Mouse (Mus musculus) spleen, adult 2 months (tissue): ENCODE data around the gene Gprin3. TPM values are rescaled to one million over a fixed set of nuclear protein-coding genes. Genes with fewer than 3 reads are reported as not detected.

Experiments used
- DNase-seq, 2 experiments: peaks; one replicate each; pipeline versions ENCODE4 v3.0.0 to v3.0.0-alpha.2; 2012 to 2021; ENCODE audit warnings: low spot score in 2 of 2, low read depth in 1 of 2
- H3K27ac ChIP-seq: fragments of 200-500 bp; 2 replicates; pipeline ENCODE4 v1.5.1; 2012; ENCODE audit warnings: low read length, inconsistent platforms; ENCODE audit not compliant: insufficient read depth
- H3K27me3 ChIP-seq: fragments of 200-500 bp; 2 replicates; pipeline ENCODE4 v1.6.1; 2012; ENCODE audit warnings: mild to moderate bottlenecking, moderate library complexity, low read length, inconsistent platforms; ENCODE audit not compliant: control insufficient read depth, insufficient read depth
- H3K36me3 ChIP-seq: fragments of 200-500 bp; 2 replicates; pipeline ENCODE4 v1.6.1; 2012; ENCODE audit warnings: mild to moderate bottlenecking, low read length, inconsistent platforms; ENCODE audit not compliant: control insufficient read depth, insufficient read depth
- H3K4me1 ChIP-seq: fragments of 200-500 bp; 2 replicates; pipeline ENCODE4 v1.6.1; 2011; ENCODE audit warnings: inconsistent platforms; ENCODE audit not compliant: control insufficient read depth, insufficient read depth, insufficient read length
- H3K4me3 ChIP-seq: fragments of 200-500 bp; 2 replicates; pipeline ENCODE4 v1.5.1; 2011; ENCODE audit warnings: mild to moderate bottlenecking, inconsistent platforms; ENCODE audit not compliant: insufficient read depth, insufficient read length; ENCODE audit errors: extremely low read depth
- CTCF ChIP-seq: fragments of 200-500 bp; IDR thresholded peaks from 2 replicates; pipeline ENCODE4 v1.5.1; 2011; ENCODE audit warnings: mild to moderate bottlenecking, inconsistent platforms; ENCODE audit not compliant: insufficient read depth, insufficient read length, insufficient replicate concordance; ENCODE audit errors: extremely low read depth
- POLR2A ChIP-seq: fragments of 200-500 bp; IDR thresholded peaks from 2 replicates; pipeline ENCODE4 v1.6.1; 2011; ENCODE audit warnings: low read depth, low read length, inconsistent platforms
- WGBS: fragments of 180-500 bp; shearing (Covaris S2); methylation state at CpG from one replicate; pipeline ENCODE4 v1.1.7; 2018; 5-methylcytosine and 5-hydroxymethylcytosine counted together
- polyA plus RNA-seq: library from polyadenylated mRNA; depleted of rRNA; stranded (reverse); fragments of >200 nt; gene quantifications from 2 replicates; pipeline ENCODE4 v1.2.3, GENCODE M21; 2012

Gprin3 gene
- polyA plus RNA-seq, 1 experiment: 0.50 TPM

GRCm38 (mm10) chr6:59409001-59409700 is 16.9 kb downstream of the Gprin3 start:
- H3K4me1 ChIP-seq: peaks cover 2% of the 10 kb centered on the region; the same call in 1 of the 2 replicates
- TF ChIP-seq POLR2A (no peak), CTCF (no peak)
- H3K27ac ChIP-seq: no peak overlapping the region
- H3K36me3 ChIP-seq: no peaks in the 10 kb centered on the region
- no peak overlapping the region for H3K4me3 ChIP-seq
- DNase-seq: no peak
- WGBS: 87% methylated on average over 3 of the region's 3 CpGs
- no peaks in the 10 kb centered on the region for H3K27me3 ChIP-seq

GRCm38 (mm10) chr6:59407482-59407997 is 18.6 kb downstream of the Gprin3 start:
- no peak overlapping the region for H3K27ac ChIP-seq
- peaks cover 2% of the 10 kb centered on the region; the same call in 1 of the 2 replicates for H3K4me1 ChIP-seq
- H3K4me3 ChIP-seq: no peak overlapping the region
- TF ChIP-seq CTCF: no peak
- TF ChIP-seq POLR2A: no peak
- H3K27me3 ChIP-seq: no peaks in the 10 kb centered on the region
- no peaks in the 10 kb centered on the region for H3K36me3 ChIP-seq
- DNase-seq: no peak
- WGBS: 75% methylated on average over 4 of the region's 4 CpGs

DNA sequence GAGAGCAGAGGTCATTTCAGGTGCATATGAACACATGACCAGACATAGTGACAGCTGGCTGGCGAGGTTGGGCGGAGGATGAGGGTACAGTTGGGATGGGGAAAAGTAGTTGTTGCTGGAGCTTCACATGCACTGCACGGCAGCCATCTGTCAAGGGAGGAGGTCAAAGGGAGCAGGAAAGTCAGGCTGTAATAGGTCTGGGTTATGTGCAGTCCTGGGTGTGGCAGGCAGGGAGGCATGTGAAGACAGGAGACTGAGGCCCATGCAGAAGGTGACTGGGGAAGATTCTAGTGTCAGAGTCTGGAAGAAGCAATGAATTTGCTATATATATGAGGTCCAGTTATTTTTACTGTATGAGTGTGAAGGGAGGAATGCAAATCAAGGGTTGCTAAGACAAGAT is 35.9 kb downstream of the Gprin3 start:
- no peak for TF ChIP-seq POLR2A
- TF ChIP-seq CTCF: no peak

GRCm38 (mm10) chr6:59365300-59365699 is 60.8 kb downstream of the Gprin3 start:
- DNase-seq: no peak
- H3K27ac ChIP-seq: no peak overlapping the region
- no peaks in the 10 kb centered on the region for H3K4me1 ChIP-seq
- H3K36me3 ChIP-seq: no peaks in the 10 kb centered on the region
- no peak overlapping the region for H3K4me3 ChIP-seq
- TF ChIP-seq POLR2A (no peak), CTCF (no peak)
- no peaks in the 10 kb centered on the region for H3K27me3 ChIP-seq

More for the DNA sequence above, 35.9 kb downstream of the Gprin3 start:
- WGBS: 93% methylated on average over 3 of the region's 3 CpGs
- Histone ChIP-seq H3K27me3 (no peaks in the 10 kb centered on the region), H3K4me1 (no peaks in the 10 kb centered on the region), H3K36me3 (no peaks in the 10 kb centered on the region), H3K27ac (no peak overlapping the region), H3K4me3 (no peak overlapping the region)
- no peak for DNase-seq

- H3K27me3 ChIP-seq: no peaks in the 10 kb centered on the region
- TF ChIP-seq POLR2A (no peak), CTCF (no peak)
- no peaks in the 10 kb centered on the region for H3K4me1 ChIP-seq
- no peak overlapping the region for H3K4me3 ChIP-seq
- no peaks in the 10 kb centered on the region for H3K36me3 ChIP-seq
- no peak for DNase-seq
- H3K27ac ChIP-seq: no peak overlapping the region
- WGBS: 87% methylated on average over 2 of the region's 2 CpGs
Observed at GRCm38 (mm10) chr6:59363282-59363681, 62.8 kb downstream of the Gprin3 start.

GRCm38 (mm10) chr6:59354943-59355342 is 71.2 kb downstream of the Gprin3 start:
- Histone ChIP-seq H3K4me3 (no peak overlapping the region), H3K27ac (no peak overlapping the region), H3K27me3 (no peaks in the 10 kb centered on the region), H3K4me1 (no peaks in the 10 kb centered on the region), H3K36me3 (no peaks in the 10 kb centered on the region)
- 90% methylated on average over 7 of the region's 7 CpGs for WGBS
- DNase-seq: no peak
- TF ChIP-seq POLR2A (no peak), CTCF (no peak)

DNA sequence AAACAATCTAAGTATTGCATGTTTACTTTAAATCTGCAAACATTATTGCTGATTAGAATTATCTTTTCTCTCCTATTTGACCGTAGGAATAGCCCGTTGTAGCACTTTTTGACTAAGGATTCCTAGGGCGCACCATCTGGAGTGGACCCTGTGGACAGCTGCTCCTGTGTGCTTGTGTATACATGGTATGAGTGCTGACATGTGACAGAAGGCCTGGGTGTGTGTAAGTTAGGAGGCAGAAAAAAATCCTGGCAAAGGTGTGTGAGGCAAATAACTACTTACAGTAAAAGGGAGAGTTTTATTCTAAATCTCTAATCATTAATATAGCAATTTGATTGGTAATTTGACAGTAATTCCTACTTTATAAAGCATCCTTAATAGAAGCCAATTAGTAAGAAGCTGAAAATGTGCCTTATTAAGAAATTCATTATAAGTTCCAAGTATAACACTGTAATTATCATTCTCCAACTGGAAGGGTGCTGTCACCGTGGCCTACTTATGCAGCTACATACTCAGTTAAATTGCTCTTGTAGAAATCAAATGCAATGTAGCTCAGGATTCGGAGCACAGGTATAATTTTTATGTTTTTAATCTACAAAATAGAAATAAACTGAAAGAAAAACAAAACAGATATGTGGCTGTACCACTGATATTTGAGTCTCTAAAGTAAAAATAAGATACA is 74.8 kb downstream of the Gprin3 start:
- no peak for DNase-seq
- 91% methylated on average over 5 of the region's 5 CpGs for WGBS
- no peaks in the 10 kb centered on the region for H3K36me3 ChIP-seq
- H3K4me3 ChIP-seq: no peak overlapping the region
- H3K27ac ChIP-seq: no peak overlapping the region
- H3K4me1 ChIP-seq: no peaks in the 10 kb centered on the region
- no peak for TF ChIP-seq POLR2A
- no peak for TF ChIP-seq CTCF
- no peaks in the 10 kb centered on the region for H3K27me3 ChIP-seq
